Mouse (Mus musculus) heart, adult 2 months (tissue): ENCODE measurements around the gene Tnp1. TPM values are rescaled to one million over a fixed set of nuclear protein-coding genes. Genes with fewer than 3 reads are reported as not detected.
A peak's percentile ranks its signal among the peaks of the same experiment; 100 is the strongest.

Experiments
- DNase-seq, 2 experiments: peaks; one replicate each; pipeline ENCODE4 v3.0.0; 2021
- H3K27ac ChIP-seq: fragments of 200-600 bp; 2 replicates; pipeline ENCODE4 v1.8.1; 2022
- H3K27me3 ChIP-seq: fragments of 200-500 bp; 2 replicates; pipeline ENCODE4 v1.6.1; 2012; ENCODE audit warnings: mild to moderate bottlenecking, low read length, inconsistent platforms, mixed read lengths; ENCODE audit not compliant: control insufficient read depth, insufficient read depth
- H3K36me3 ChIP-seq: fragments of 200-500 bp; 2 replicates; pipeline ENCODE4 v1.6.1; 2012; ENCODE audit warnings: low read length, inconsistent platforms; ENCODE audit not compliant: control insufficient read depth, insufficient read depth
- H3K4me1 ChIP-seq: fragments of 200-500 bp; 2 replicates; pipeline ENCODE4 v1.6.1; 2011; ENCODE audit warnings: low read length; ENCODE audit not compliant: control insufficient read depth, insufficient read depth
- H3K4me3 ChIP-seq: fragments of 200-600 bp; 2 replicates; pipeline ENCODE4 v1.8.1; 2022
- H3K79me2 ChIP-seq: fragments of 200-500 bp; replicated peaks from 2 replicates; pipeline ENCODE4 v1.6.1; 2012; ENCODE audit warnings: mild to moderate bottlenecking, inconsistent platforms, low read length, moderate library complexity, mixed read lengths; ENCODE audit not compliant: control insufficient read depth, insufficient read depth
- H3K9ac ChIP-seq: fragments of 200-500 bp; 2 replicates; pipeline ENCODE4 v1.6.1; 2012; ENCODE audit warnings: low read depth, mild to moderate bottlenecking, control low read depth, inconsistent platforms, low read length, mixed read lengths
- CTCF ChIP-seq: fragments of 200-600 bp; IDR thresholded peaks from 2 replicates; pipeline ENCODE4 v1.8.1; 2022; ENCODE audit warnings: antibody characterized with exemption, mild to moderate bottlenecking, moderate library complexity
- EP300 ChIP-seq: fragments of 200-500 bp; IDR thresholded peaks from 2 replicates; pipeline ENCODE4 v1.6.1; 2011; ENCODE audit warnings: low read depth, low read length, control low read depth; ENCODE audit not compliant: insufficient read depth
- POLR2A ChIP-seq: fragments of 200-500 bp; IDR thresholded peaks from 2 replicates; pipeline ENCODE4 v1.6.1; 2011; ENCODE audit warnings: mild to moderate bottlenecking, low read depth, low read length, control low read depth; ENCODE audit not compliant: insufficient read depth
- WGBS: fragments of 180-500 bp; shearing (Covaris S2); methylation state at CpG from one replicate; pipeline ENCODE4 v1.1.7; 2018; 5-methylcytosine and 5-hydroxymethylcytosine counted together
- intact Hi-C: fragments of 180-260 bp; cut with DNase I; formaldehyde crosslinking; loops from one replicate; pipeline ENCODE4 v1.15.1; 2025
- polyA plus RNA-seq: library from polyadenylated mRNA; depleted of rRNA; stranded (reverse); fragments of >200 nt; gene quantifications from 2 replicates; pipeline ENCODE4 v1.2.3, GENCODE M21; 2012
- total RNA-seq, 2 experiments: library from RNA; stranded (reverse); gene quantifications; 2 replicates each; pipeline ENCODE4 v1.2.3; 2021

The Tnp1 gene
- total and polyA plus RNA-seq, 3 experiments = 1.1 TPM; not detected in 2

DNA sequence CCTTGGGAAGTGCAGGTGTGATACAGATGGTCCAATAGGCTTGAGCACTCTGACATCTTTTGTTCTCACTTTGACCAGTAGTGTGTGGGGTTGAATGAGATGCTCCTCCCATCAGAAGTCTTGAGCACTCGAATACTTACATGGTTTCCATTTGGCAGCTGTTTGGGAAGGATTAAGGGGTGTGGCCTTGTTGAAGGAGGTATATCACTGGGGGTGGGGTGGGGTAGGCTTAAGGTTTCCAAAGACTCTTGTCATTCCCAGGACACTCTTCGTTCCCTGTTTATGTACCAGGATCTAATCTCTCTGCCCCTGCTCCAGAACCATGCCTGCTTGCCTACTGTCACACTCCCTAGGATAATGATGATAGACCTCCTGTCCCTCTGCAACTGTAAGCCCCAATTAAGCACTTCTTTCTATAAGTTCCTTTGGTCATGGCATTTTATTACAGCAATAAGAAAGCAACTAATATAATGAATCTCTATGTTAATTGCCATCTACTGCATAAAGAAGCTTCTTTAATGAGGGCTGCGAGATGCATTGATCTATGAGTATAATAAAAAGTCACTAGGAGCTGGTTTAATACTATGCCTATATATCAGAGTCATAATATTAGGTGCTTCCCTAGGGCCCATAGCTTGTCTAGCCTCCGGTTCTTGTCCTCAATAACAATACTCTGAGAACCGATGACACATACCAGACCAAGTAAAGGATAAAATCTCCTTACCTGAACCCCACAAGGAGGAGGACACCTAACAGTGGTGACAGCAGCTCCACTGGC, 20.8 kb downstream of the Tnp1 start:
- no peaks in the 10 kb centered on the region for H3K36me3 ChIP-seq
- 93% methylated on average over 5 of the region's 5 CpGs for WGBS
- no peak for DNase-seq
- no peak overlapping the region for H3K4me3 ChIP-seq
- H3K79me2 ChIP-seq = no peaks in the 10 kb centered on the region
- TF ChIP-seq POLR2A = no peak
- H3K4me1 ChIP-seq = peaks cover 2% of the 10 kb centered on the region
- no peaks in the 10 kb centered on the region for H3K27me3 ChIP-seq
- intact Hi-C loops = no loop called here
- no peak overlapping the region for H3K9ac ChIP-seq
- no peak overlapping the region for H3K27ac ChIP-seq

DNA sequence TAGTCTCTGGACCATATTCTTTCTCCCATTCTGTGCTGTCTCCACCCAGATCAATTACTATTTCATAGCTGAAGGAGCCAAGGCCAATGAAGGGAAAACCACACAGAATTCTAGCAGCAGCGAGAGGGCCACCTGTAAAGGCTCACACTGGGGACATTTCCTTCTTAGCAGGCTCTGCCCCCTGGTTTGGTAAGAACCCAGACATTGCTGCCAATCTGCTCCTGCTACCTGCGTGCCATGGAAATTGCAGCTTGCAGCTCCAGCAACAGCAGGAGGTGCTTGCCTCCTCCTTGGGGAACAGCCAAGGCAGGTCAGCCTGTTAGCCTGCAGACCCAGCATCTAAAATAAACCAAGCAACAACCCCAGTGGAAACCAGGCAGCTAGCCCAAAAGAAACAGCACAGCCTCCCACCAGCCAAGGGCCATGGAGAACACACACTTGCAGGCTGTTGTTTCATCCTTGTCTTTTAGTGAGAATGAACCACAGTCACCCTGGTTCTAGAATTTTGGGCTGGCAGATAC, 22.7 kb downstream of the Tnp1 start:
- WGBS = 68% methylated on average over 2 of the region's 2 CpGs
- H3K9ac ChIP-seq = no peak overlapping the region

DNA sequence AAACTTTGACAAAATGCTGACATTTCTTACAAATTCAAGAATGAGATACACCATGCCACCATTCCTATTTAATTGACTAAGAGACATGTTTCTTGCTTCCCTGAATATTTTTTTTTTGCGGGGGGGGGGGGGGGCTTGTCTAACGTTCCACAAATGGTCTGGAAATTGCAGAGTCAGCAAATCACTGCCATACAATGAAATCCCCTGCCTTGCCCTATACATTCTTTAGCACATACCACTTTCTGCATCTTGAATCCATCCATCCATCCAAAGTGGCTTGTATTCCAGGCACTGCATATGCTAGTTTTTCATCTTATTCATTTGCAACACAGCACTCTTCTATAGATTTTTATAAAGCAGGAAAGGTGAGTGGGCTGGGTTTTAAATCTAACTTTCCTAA, 23.5 kb downstream of the Tnp1 start:
- intact Hi-C loops = no loop called here
- Histone ChIP-seq H3K9ac (no peak overlapping the region), H3K79me2 (no peaks in the 10 kb centered on the region), H3K27me3 (no peaks in the 10 kb centered on the region), H3K27ac (no peak overlapping the region), H3K4me3 (no peak overlapping the region), H3K36me3 (no peaks in the 10 kb centered on the region), H3K4me1 (peaks cover 2% of the 10 kb centered on the region; the same call in 1 of the 2 replicates)
- DNase-seq = no peak
- TF ChIP-seq EP300 = no peak
- no peak for TF ChIP-seq CTCF
- no peak for TF ChIP-seq POLR2A
- WGBS = 55% methylated on average over 2 of the region's 2 CpGs

More for the DNA sequence above, 22.7 kb downstream of the Tnp1 start:
- H3K4me3 ChIP-seq = no peak overlapping the region
- no peak overlapping the region for H3K27ac ChIP-seq
- no peaks in the 10 kb centered on the region for H3K79me2 ChIP-seq
- H3K27me3 ChIP-seq = no peaks in the 10 kb centered on the region
- DNase-seq = peak; percentile 24 to 26
- H3K4me1 ChIP-seq = peaks cover 2% of the 10 kb centered on the region; the same call in 1 of the 2 replicates
- H3K36me3 ChIP-seq = no peaks in the 10 kb centered on the region
- TF ChIP-seq EP300 = no peak
- no peak for TF ChIP-seq CTCF
- no peak for TF ChIP-seq POLR2A
- intact Hi-C loops = no loop called here

DNA sequence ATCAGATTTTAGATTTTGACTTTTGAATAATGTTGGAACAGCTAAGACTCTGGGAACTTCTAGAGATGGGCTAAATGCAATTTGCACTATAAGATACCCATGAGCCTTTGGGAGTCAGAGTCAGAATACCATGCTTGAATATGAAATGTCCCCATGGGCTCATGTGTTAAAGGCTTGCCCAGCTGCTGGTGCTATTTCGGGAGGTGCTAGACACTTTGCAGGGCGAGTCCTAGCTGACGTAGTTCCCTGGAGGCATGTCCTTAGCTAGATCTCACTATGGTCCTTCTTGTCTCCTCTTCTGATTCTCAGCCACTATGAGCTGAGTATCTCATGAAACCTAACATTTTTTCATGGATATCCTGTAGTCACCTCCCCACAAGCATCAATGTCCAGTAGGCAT, 26.8 kb downstream of the Tnp1 start:
- no peak for DNase-seq
- H3K27ac ChIP-seq = no peak overlapping the region
- H3K36me3 ChIP-seq = no peaks in the 10 kb centered on the region
- H3K4me1 ChIP-seq = peaks cover 2% of the 10 kb centered on the region; the same call in 1 of the 2 replicates
- no peaks in the 10 kb centered on the region for H3K27me3 ChIP-seq
- TF ChIP-seq EP300 (no peak), CTCF (no peak), POLR2A (no peak)
- 59% methylated on average over 3 of the region's 3 CpGs for WGBS
- no peaks in the 10 kb centered on the region for H3K79me2 ChIP-seq
- intact Hi-C loops = no loop called here
- no peak overlapping the region for H3K9ac ChIP-seq
- H3K4me3 ChIP-seq = no peak overlapping the region

DNA sequence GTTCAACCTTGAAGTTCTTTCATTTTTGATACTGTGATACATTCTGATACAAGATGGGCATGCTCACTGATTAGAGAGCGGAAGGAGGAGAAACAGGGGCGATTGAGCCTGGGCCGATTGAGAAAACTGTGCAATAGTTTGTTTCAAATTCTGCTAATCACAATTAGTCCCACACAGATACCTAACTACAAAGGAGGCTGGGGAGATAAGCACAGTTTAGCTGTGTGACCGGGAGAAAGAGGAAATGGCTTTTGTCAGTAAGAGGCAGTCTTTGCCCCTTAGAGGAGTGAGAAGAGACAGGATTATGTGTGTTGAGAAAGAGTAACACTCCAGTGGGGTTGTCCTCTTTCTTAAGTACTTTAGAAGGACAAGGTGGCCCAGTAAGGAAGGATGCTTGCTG, 29.0 kb downstream of the Tnp1 start:
- no peak overlapping the region for H3K4me3 ChIP-seq

DNA sequence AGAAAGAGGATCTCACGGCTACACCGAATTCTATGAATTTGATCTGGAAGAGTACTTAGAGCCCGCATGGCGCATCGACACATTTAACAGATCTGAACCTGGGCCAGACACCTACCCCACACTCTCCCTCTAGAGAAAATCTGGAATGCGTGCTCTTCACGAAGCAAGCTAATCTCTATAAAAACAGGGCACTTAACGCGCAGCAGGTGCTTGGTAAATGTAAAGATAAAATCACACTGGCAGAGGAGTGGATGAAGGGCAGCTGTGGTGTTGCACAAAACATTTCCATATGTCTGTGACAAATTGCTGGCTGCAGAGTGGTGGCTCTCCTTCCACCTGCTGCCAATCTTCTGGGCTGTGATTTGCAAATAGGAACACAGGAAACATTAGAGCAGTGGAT, 36.8 kb downstream of the Tnp1 start:
- Histone ChIP-seq H3K4me1 (no peaks in the 10 kb centered on the region), H3K36me3 (no peaks in the 10 kb centered on the region), H3K79me2 (no peaks in the 10 kb centered on the region), H3K27me3 (no peaks in the 10 kb centered on the region), H3K9ac (no peak overlapping the region), H3K27ac (no peak overlapping the region), H3K4me3 (no peak overlapping the region)
- intact Hi-C loops = no loop called here
- DNase-seq = no peak
- TF ChIP-seq EP300 (no peak), CTCF (no peak), POLR2A (no peak)
- WGBS = 81% methylated on average over 9 of the region's 9 CpGs

More for the DNA sequence above, 29.0 kb downstream of the Tnp1 start:
- Histone ChIP-seq H3K4me1 (no peaks in the 10 kb centered on the region), H3K27ac (no peak overlapping the region), H3K27me3 (no peaks in the 10 kb centered on the region), H3K9ac (no peak overlapping the region), H3K36me3 (no peaks in the 10 kb centered on the region), H3K79me2 (no peaks in the 10 kb centered on the region)
- TF ChIP-seq POLR2A (no peak), EP300 (no peak)
- no peak for DNase-seq
- intact Hi-C loops = no loop called here
- WGBS = 61% methylated on average over 4 of the region's 4 CpGs
